Mouse (Mus musculus): ENCODE results near the gene Fancl.

DNA sequence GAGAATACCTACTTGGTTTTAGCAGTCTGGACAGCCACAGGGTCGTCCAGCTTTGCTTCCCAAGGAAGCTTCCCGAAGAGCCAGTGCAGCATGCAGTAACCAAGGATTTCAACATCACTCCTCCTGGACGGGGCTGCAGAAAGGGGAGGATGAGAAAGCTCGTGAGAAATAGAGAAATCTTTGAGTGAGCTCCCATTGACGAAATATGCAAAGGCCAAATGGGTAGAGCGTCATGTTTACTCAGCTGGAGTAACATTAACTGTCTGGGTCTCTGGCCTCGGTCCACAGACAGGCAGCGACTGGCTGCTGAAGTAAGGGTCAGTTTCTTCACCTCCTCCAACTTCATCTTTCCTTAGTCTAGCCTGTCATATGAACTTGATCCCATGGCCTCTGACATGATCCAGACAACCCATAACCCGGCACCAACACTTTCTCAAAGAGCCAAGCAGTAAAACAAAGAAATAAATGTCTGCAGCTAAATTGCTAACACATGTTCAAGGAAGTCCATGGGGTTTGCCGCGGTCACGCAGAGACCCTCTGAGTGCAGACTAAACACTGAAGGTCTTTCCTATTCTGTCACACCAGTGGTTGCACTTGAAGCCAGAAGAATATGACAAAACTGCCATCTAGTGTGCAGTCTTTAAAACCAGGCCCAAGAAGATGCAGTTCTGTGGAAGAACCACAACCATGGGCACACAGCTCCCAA, 104.0 kb downstream of the Fancl start:
- TF ChIP-seq CTCF (IDR thresholded peaks at IDR 0.05; ENCODE audit: insufficient read depth, low read length) = no peak
- no peak for TF ChIP-seq POLR2A (IDR thresholded peaks at IDR 0.05; ENCODE audit: borderline replicate concordance, extremely low read depth, low read depth, low read length)
